Mouse (Mus musculus) embryo, embryonic 11 days (tissue): ENCODE measurements around the gene Obsl1.

Experiments
- DNase-seq: peaks from one replicate; pipeline ENCODE4 v3.0.0-alpha.2; 2015

The Obsl1 gene

GRCm38 (mm10) chr1:75505956-75506831 is at the start of gene Obsl1:
Gene Obsl1 (minus strand): TSS chr1:75506452.
- peak; percentile 91 for DNase-seq

DNA sequence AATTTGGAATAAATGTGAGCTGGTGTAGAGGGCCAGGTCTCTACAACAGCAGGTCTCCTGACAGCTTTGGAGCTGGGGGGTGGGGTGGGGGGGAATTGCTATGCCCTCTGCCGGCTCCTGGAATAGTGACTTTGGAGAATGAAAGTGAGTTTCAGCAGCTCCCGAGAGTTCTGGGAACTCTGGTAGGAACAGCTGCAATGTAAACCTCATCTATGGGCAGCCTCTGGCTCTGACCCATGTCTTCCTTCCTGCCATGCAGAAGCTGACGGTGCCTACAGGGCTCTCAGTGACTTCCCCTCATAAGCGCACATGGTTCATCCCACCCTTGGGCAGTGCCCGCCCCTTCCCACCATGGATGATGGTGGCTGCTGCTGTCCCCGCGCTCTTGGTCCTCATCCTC is 49.4 kb upstream of the Obsl1 start:
- DNase-seq = no peak

DNA sequence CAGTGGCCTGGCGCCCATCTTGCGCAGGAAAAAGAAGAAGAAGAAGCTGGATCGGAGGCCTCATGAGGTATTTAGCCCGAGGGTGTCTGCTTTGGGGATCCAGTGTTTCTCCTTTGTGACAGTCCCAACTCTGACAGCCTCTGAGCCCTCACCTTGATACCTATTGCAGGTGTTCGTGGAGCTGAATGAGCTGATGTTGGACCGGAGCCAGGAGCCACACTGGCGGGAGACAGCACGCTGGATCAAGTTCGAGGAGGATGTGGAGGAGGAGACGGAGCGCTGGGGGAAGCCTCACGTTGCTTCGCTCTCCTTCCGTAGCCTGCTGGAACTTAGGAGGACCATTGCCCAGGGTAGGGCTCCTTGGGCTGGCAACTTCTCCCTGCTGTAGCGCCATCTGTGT is 44.3 kb upstream of the Obsl1 start:
- DNase-seq = no peak

- DNase-seq = no peak
Measured at GRCm38 (mm10) chr1:75549289-75550279, 43.3 kb upstream of the Obsl1 start.

- DNase-seq = no peak
Measured at GRCm38 (mm10) chr1:75548871-75549270, 42.6 kb upstream of the Obsl1 start.

DNA sequence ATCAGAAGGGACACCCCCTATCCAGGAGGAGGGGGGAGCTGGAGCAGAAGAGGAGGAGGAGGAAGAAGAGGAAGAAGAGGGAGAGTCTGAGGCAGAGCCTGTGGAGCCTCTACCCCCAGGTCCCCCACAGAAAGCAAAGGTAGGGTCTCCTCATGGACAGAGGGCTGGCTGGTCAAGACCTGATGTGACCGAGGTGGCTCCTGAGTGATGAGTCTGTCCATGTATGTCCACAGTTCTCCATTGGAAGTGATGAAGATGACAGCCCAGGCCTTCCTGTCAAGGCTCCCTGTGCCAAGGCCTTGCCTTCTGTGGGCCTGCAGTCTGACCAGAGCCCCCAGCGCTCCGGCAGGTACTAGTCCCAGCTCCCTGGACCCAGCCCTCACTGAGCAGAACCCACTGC is 41.8 kb upstream of the Obsl1 start:
- no peak for DNase-seq

DNA sequence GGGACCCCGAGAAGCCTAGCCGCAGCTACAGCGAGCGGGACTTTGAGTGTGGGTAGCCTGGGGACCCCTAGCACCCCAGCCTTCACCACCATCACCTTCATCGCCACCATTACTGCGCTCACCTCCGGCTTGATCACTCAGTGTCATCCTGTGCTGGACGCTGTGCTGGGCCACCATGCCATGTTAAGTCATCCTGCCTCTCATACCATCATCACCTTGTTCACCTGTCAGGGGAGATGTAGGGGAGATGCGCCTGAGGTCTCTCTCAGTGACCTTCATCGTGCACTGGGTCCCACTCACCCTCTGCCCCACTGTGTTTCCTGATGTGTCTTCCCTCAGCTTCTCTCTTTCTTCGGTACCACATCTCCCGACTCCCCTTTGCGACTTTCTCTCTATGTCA is 41.1 kb upstream of the Obsl1 start:
- DNase-seq = no peak

GRCm38 (mm10) chr1:75545965-75546956 is 40.0 kb upstream of the Obsl1 start, which contains the start of gene Slc4a3:
Gene Slc4a3 (plus strand): TSS chr1:75546266.
- peak; percentile 86 for DNase-seq

- no peak for DNase-seq
Measured at GRCm38 (mm10) chr1:75544351-75544750, 38.1 kb upstream of the Obsl1 start.

- no peak for DNase-seq
Measured at GRCm38 (mm10) chr1:75541496-75541895, 35.2 kb upstream of the Obsl1 start.

GRCm38 (mm10) chr1:75538597-75539190 is 32.4 kb upstream of the Obsl1 start:
- DNase-seq = no peak

DNA sequence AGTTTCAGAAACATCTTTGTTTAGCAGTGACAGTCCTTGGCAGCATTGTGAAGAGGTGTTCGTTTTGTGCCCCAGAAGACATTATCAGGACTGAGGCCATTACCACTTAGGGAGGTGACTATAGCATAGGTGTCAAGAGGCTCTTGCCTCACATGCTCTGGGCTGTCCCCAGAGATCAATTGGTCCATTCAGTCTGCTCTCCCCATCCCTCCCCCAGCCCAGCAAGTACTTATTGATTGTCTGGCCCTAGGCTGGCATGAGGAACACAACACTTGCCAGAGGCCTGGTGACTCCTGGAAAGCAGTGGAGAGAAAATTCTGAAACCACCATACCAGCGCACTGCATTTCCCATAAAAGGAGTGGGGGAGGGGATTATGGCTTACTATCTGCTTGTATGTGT is 31.3 kb upstream of the Obsl1 start:
- no peak for DNase-seq

- DNase-seq = no peak
Measured at GRCm38 (mm10) chr1:75533325-75534252, 27.3 kb upstream of the Obsl1 start.

GRCm38 (mm10) chr1:75532280-75533172 is 26.3 kb upstream of the Obsl1 start:
- no peak for DNase-seq

DNA sequence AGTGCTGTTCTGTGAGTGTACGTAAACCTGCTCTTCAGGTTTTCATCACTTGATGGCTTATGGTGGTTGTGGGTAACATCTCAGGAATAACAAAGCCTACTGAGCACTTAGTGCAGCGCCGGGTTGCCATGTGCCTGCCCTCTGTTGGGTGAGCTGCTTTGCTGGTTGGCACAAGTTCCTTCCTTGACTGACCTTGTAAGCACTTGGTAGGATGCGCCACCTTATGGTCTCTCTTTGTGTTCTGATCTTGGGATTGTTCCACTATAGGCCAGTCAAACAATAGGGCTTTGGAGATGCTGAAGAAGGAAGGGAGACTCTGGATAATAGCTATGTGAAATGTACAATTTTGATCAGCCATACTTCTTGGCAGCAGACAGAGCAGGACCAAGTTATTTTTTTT is 24.3 kb upstream of the Obsl1 start:
- DNase-seq = no peak

GRCm38 (mm10) chr1:75524679-75525078 is 18.4 kb upstream of the Obsl1 start:
- no peak for DNase-seq

DNA sequence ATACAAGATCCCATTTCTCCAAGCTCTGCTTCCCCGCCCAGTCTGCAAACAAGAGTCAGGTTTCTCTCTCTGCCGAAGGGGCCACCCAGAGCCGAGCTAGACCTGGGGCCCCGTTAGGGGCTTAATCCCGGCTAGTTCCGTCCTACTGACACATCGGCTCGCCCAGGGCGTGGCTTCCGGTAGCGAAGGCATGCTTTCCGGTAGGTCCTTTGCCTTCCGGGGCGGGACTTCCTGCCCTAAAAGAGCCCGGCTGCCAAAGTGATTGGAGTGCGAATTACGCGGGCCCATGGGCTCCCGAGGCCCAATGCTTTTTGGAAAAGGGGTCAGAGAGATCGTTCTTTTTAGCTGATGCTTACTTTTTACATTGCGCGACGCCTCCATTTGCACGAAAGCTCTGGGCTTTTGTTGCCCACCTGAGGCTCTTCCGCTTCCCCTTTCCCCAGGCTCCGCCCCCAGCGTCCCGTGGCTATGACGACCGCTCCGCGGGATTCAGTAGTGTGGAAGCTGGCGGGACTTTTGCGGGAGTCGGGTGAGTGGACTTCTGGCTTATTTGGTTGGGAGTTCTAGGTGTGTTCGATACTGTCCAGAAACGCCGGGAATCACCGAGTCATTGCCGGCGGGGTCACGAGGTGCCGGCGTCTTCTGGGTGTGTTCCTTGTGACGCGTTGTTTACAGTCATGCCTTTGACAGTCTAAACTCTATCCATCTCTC is 15.2 kb upstream of the Obsl1 start, which contains the start of gene Stk11ip:
Stk11ip (plus strand) TSS at position 209 of the 711 bp plus-strand sequence.
- peak; percentile 99 for DNase-seq

- no peak for DNase-seq
Measured at GRCm38 (mm10) chr1:75519576-75519975, 13.3 kb upstream of the Obsl1 start.

DNA sequence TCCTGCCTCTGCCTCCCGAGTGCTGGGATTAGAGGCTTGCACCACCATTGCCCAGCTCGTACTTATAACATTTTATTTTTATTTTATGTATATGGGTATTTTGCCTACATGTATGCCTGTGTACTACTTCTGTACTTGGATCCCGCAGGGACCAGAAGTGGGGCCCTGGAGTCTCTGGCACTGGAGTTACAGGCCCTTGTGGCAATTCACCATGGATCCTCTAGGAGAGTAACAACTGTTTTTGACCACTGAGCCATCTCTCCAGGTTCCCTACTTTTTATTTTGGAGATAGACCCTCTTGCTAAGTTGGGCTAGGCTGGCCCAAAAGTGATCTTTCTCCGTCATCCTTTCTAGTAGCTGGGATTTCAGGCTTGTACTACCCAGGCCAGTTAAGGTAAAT is 12.2 kb upstream of the Obsl1 start:
- DNase-seq = no peak
